Mouse (Mus musculus): ENCODE measurements around the gene Tln2.

- TF ChIP-seq CTCF (IDR thresholded peaks at IDR 0.05; ENCODE audit: extremely low read depth, insufficient read depth, insufficient read length, insufficient replicate concordance) (no peak), POLR2A (IDR thresholded peaks at IDR 0.05; ENCODE audit: low read depth, low read length) (no peak)
Measured at GRCm38 (mm10) chr9:67574721-67575248, 15.3 kb upstream of the Tln2 start.

All from spleen, adult 2 months (tissue).